Mouse (Mus musculus) brain, embryonic 14.5 days (tissue): ENCODE measurements around the gene Hs6st3. TPM values are rescaled to one million over a fixed set of nuclear protein-coding genes. Genes with fewer than 3 reads are reported as not detected.

Experiments
- DNase-seq: peaks from one replicate; pipeline ENCODE4 v3.0.0-alpha.2; 2011; ENCODE audit warnings: low read depth
- CTCF ChIP-seq: fragments of 200-500 bp; IDR thresholded peaks from 2 replicates; pipeline ENCODE4 v1.5.1; 2012; ENCODE audit warnings: inconsistent platforms, mild to moderate bottlenecking, moderate library complexity, borderline replicate concordance; ENCODE audit not compliant: insufficient read depth, insufficient read length; ENCODE audit errors: extremely low read depth
- POLR2A ChIP-seq: fragments of 200-500 bp; IDR thresholded peaks from 2 replicates; pipeline ENCODE4 v1.6.1; 2012; ENCODE audit warnings: mild to moderate bottlenecking, inconsistent platforms, borderline replicate concordance; ENCODE audit not compliant: poor library complexity, insufficient read depth, insufficient read length, severe bottlenecking; ENCODE audit errors: extremely low read depth
- polyA plus RNA-seq: library from polyadenylated mRNA; depleted of rRNA; stranded (reverse); fragments of >200 nt; gene quantifications from 2 replicates; pipeline ENCODE4 v1.2.3, GENCODE M21; 2012

The Hs6st3 gene
- polyA plus RNA-seq, 1 experiment = 11.1 TPM

DNA sequence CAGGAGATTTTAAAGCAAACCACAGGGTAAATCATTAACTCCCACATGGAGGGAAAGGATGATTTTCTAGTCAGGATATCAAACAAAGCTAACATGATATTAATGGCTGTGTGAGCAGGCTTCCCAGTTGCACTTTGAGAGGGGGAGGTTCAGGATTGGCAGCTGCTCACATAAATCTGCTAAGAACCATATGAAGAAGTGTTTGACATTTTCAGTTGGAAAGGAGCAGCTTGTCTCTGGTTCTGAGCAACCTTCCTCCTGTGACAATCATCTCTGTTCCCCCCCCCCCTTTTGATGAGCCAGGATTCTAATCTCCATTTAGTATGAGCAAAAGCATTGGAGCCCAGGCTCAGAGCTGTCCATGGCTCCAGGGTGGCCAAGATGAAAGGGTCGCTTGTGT lies 643.0 kb downstream of the Hs6st3 start:
- TF ChIP-seq CTCF (no peak), POLR2A (no peak)
- peak; percentile 68 for DNase-seq

DNA sequence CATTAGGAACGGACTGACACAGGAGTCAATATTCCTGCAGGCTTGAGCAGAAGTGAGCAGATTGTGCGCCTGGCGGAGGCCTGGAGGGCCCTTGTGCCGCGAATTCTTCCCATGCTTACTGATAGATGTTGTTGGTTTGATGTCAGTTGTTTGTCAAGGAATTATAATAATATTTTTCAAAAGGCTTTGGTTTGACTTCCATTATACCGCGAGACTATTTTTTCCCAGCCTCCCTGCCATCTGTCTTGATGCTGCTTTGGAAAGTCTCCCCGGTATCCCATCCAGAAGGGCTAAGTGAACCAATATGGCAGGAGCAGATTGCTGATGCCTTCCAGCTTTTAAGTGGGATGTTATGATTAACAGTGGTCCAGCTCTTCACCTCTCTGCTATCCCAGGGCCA lies 651.3 kb downstream of the Hs6st3 start:
- DNase-seq = peak; percentile 67
- TF ChIP-seq CTCF (no peak), POLR2A (no peak)

DNA sequence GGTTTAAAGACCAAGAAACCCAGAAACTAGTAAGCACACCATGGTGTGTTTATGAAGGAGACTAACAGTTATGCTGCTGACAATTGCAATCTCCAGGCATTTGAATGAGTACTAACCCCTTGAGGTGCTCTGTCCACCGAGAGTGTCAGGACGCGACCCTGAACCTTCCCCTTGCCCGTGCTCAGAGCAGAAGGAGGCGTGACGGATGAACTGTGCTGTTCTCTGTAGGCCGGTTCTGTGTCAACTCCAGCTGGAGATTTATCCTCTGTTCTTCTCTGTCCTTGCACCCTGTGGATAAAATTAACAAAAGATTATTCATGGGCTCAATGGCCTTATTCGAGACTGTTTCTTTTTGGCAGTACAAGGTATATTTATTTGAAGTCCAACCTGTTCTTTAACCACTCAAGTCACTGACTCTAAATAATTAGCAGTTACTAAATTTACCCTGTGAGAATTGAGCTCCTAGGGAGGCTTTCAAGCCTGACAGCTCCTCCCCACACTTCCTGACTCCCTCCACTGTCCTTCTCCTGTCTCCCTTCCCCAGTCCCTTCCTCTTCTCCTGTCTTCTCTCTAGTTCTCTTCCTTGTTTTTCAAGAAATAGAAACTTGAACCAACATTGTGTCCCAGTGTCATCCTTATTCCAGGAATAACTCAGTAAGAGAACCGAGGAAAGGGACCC lies 659.2 kb downstream of the Hs6st3 start:
- no peak for TF ChIP-seq POLR2A
- DNase-seq = no peak

DNA sequence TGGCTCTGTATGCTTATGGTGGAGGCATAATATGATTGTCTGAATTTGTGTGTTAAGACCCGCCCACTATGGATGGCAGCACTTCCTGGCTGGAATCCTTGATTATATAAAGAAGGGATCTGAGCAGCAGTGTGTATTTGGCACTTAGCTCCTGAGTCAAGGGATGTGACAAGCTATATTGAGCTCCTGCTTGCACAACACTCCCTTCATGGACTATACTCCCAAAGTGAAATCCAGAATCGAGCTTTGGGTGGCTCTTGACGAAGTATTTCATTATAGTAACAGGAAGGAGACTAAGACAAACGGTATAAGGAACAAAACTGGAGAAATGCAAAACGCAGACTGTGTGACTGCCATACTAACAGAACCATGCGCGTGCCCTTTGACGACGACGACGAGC lies 660.4 kb downstream of the Hs6st3 start:
- no peak for TF ChIP-seq POLR2A
- TF ChIP-seq CTCF = no peak
- no peak for DNase-seq

DNA sequence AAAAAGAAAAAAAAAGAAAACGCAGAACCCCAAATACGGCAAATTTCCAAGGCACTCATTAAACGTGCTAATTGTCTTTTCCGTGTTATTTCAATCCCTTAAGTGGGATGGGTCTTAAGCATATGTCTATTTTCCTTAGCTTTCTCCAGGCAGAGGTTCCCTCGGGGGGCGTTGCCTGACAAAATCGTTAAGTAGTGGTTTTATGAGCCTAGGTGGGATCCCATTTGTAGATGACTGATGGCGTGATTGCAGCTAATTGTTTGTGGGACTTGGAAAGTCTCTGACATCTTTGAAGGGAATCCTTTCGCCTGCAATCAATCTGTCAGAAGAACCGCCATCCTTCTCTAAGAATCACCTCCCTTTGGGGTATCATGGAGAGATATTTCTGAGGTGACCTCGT lies 662.7 kb downstream of the Hs6st3 start:
- DNase-seq = peak; percentile 75
- TF ChIP-seq POLR2A (no peak), CTCF (no peak)

DNA sequence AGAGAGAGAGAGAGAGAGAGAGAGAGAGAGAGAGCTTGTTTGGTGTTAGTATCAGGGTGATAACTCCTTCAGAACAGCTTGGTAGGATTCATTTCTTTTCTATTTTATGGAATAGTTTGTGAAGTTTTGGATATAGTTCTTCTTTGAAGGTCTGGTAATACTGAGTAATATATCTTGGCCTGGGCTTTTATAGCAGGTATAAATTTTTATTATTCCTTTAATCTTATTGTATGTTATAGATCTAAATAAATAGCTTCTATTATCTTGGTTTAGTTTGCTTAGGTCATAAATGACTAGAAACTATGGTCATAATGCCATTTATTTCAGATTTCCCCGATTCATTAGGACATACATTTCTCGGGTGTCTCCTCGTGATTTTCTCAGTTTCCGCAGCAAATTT lies 675.8 kb downstream of the Hs6st3 start:
- no peak for TF ChIP-seq CTCF
- TF ChIP-seq POLR2A = no peak
- DNase-seq = no peak

DNA sequence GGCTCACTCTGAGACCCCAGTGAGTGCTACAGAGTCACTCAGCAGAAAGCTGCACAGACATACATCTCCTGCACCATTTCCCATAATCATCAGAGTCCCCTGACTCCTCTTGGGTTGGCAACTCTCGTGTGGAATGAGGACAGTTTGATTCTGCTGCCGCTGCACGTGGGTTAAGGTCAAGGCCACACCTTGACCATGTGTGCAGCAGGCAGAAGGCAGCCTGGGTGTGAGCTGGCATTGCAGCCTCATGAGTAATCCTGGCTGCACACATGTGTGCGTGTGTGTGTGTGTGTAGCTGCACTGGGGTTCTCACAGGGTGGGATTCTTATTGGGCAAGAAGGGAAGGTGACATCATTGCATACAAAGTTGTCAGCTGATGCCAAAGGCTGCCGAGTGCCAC lies 677.5 kb downstream of the Hs6st3 start:
- DNase-seq = no peak
- no peak for TF ChIP-seq POLR2A
- TF ChIP-seq CTCF = no peak

DNA sequence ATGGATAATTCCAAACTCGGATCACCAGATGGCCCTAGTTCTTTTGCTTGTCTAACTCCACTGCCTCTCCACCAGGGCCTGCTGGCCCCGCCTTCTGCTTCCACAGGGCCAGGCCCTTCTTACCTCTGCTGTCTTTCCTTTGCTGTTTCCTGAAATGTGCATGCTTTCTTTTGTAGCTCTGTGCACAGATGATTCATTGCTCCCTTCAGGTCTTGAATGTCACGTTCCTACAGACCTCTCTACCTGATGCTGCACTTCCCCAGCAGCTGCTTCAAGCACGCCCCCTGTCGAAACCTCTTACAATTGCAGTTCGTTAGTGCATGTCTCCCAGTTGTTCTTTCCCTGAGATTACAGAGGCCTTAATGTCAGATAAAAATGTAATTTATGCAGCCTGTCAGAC lies 682.4 kb downstream of the Hs6st3 start:
- DNase-seq = no peak

DNA sequence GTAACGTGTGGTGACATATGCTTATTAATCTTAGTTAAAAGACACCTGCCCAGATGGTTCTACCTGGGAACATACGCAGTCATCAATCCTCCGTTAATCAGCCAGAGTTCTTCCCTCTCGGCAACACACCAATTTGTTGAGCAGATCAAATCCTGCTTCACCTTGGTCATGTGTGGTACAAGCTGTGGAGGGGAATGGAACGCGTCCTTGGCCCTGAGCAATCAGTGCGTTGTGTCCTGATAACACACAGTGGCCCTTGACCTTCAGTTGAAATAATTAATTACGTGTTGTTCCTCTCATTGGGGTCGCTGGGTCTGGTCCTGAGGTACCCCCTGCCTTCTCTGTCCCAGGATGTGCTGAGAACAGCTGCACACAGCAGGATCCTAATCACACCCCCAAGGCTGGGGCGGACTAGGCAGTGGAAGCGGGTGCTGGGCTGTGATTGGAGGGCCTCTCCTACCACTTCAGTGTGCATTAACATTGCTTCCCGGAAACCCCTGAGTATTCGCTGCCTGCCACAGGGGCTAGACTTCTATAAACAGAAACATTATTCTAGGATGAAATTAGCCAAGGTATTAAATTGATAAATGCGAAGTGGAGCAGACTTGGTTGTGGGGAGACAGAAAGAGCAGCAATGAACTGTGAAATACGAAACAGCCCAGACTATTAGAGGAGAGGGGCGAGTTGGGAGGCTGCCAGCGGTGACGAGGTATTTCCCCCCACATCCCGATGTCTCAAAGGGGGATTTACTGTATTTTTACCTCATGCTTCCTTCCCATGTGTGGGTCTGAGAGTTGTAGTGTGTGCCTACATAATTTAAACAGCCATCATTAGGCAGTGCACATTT lies 693.2 kb downstream of the Hs6st3 start:
- DNase-seq = peak; percentile 67
- TF ChIP-seq POLR2A = no peak
- no peak for TF ChIP-seq CTCF

More for the DNA sequence above, 682.4 kb downstream of the Hs6st3 start:
- no peak for TF ChIP-seq POLR2A
- TF ChIP-seq CTCF = peak; percentile 24; the same call in 1 of the 2 replicates

DNA sequence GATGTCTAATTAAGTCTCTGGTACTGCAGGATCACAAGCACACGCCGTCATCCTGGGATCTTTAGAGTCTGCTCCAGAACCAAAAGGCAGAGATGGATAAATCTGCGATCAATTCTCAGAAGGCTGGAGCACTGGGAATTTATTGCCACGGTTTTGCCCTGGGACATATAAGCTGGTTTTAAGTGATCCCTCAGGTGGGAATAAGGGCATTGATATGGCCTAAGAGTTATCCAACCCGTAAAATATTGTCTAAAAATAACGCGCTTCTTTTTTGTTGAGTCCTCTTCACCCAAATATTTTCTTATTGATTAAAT lies 693.8 kb downstream of the Hs6st3 start:
- no peak for TF ChIP-seq POLR2A
- no peak for TF ChIP-seq CTCF
- no peak for DNase-seq

DNA sequence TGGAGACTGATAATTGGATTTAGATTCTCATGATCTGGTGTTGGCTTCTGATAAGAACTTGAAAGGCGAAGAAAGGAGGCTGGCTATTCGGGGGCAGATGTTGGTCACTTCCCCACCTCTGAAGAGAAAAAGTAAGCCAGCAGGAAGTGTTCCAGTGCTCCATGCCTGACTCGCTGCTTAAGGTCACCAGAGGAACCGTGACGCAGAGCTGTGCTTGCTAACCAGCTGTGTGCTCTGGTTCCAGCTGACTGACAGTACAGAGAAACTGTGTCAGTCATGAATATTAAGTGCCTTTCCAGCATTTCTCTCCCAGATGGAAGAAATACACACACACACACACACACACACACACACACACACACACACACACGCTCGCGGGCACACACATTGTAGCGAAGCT lies 694.8 kb downstream of the Hs6st3 start:
- TF ChIP-seq POLR2A (no peak), CTCF (no peak)
- peak; percentile 74 for DNase-seq
